Mouse (Mus musculus): ENCODE measurements around the gene Sumo3. TPM values are rescaled to one million over a fixed set of nuclear protein-coding genes. Genes with fewer than 3 reads are reported as not detected.

Sumo3 gene
- polyA plus RNA-seq, 1 experiment from 2014 or later = 391 TPM

- Histone ChIP-seq H3K27me3 (no peaks in the 10 kb centered on the region), H3K36me3 (peaks cover 25% of the 10 kb centered on the region), H3K4me3 (no peak overlapping the region), H3K27ac (no peak overlapping the region), H3K9ac (no peak overlapping the region), H3K4me1 (peaks cover 9% of the 10 kb centered on the region), H3K4me2 (replicated peaks) (no peak overlapping the region), H3K9me3 (no peaks in the 10 kb centered on the region)
- ATAC-seq (ENCODE audit: insufficient number of reproducible peaks, insufficient read depth, low FRiP score, low TSS enrichment) = no peak
- 87% methylated on average over 3 of the region's 3 CpGs for WGBS
Measured at GRCm38 (mm10) chr10:77629163-77629562, 23.3 kb downstream of the Sumo3 start.

- Histone ChIP-seq H3K27ac (no peak overlapping the region), H3K36me3 (peaks cover 30% of the 10 kb centered on the region), H3K4me3 (no peak overlapping the region), H3K4me1 (peaks cover under 1% of the 10 kb centered on the region), H3K27me3 (no peaks in the 10 kb centered on the region), H3K9ac (no peak overlapping the region), H3K4me2 (replicated peaks) (no peak overlapping the region), H3K9me3 (no peaks in the 10 kb centered on the region)
- no peak for ATAC-seq (ENCODE audit: insufficient number of reproducible peaks, insufficient read depth, low FRiP score, low TSS enrichment)
- WGBS = 85% methylated on average over 1 of the region's 1 CpGs
Measured at GRCm38 (mm10) chr10:77629970-77630369, 24.1 kb downstream of the Sumo3 start.

GRCm38 (mm10) chr10:77634016-77634415 lies 28.1 kb downstream of the Sumo3 start:
- Histone ChIP-seq H3K4me3 (no peak overlapping the region), H3K4me1 (no peaks in the 10 kb centered on the region), H3K36me3 (peaks cover 36% of the 10 kb centered on the region), H3K27ac (no peak overlapping the region), H3K4me2 (replicated peaks) (no peak overlapping the region), H3K9me3 (no peaks in the 10 kb centered on the region), H3K9ac (no peak overlapping the region), H3K27me3 (no peaks in the 10 kb centered on the region)
- ATAC-seq (ENCODE audit: insufficient number of reproducible peaks, insufficient read depth, low FRiP score, low TSS enrichment) = no peak
- 82% methylated on average over 6 of the region's 6 CpGs for WGBS

DNA sequence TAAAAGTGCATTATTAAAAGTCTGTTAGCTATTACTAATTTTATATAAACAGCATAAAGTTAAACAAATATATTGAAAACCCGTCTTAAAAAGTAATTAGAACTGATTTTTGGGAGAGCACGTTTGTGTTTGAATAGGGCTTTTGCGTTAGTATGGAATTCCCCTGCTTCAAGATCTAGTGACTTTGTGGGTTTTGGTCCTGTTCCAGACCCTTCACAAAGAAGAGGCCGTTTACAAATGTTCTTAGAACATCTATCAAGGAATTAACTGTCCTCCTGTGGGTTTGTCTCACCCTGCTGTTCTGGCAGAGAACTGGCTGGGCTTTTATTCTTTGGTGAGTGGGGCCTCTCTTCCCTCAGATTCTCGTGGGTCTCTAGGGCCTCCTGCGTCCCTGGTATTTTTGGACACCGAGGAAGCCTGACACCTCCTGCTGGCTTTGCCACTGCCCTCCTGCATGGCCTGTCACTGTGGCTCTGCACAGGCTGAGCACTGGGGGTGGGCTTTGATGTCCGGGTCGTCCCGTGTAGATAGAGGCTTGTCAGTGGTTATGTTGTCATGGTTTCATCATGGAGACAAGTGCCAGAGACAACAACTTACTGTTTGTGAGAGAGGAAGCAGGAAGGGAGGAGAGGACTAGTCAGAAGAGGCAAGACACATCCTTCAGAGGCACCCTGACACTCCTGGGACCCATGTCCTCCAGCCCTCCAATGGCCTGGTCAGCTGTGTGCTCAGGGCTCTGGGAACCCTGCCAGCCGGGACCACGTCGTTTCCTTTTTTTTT lies 28.7 kb downstream of the Sumo3 start:
- no peak overlapping the region for H3K9ac ChIP-seq
- WGBS = 75% methylated on average over 13 of the region's 13 CpGs
- H3K27ac ChIP-seq = 0 out of 2 replicates have a peak overlapping the region, but pooled peaks have one; percentile 36

GRCm38 (mm10) chr10:77636234-77636922 lies 30.5 kb downstream of the Sumo3 start:
- Histone ChIP-seq H3K4me1 (no peaks in the 10 kb centered on the region), H3K36me3 (peaks cover 48% of the 10 kb centered on the region), H3K4me3 (no peak overlapping the region), H3K27ac (no peak overlapping the region), H3K9ac (no peak overlapping the region), H3K9me3 (no peaks in the 10 kb centered on the region), H3K27me3 (no peaks in the 10 kb centered on the region), H3K4me2 (replicated peaks) (no peak overlapping the region)
- no peak for ATAC-seq (ENCODE audit: insufficient number of reproducible peaks, insufficient read depth, low FRiP score, low TSS enrichment)
- 88% methylated on average over 7 of the region's 7 CpGs for WGBS

More for the DNA sequence above, 28.7 kb downstream of the Sumo3 start:
- Histone ChIP-seq H3K36me3 (peaks cover 36% of the 10 kb centered on the region), H3K27me3 (no peaks in the 10 kb centered on the region), H3K4me1 (no peaks in the 10 kb centered on the region), H3K4me3 (no peak overlapping the region), H3K4me2 (replicated peaks) (no peak overlapping the region), H3K9me3 (no peaks in the 10 kb centered on the region)
- no peak for ATAC-seq (ENCODE audit: insufficient number of reproducible peaks, insufficient read depth, low FRiP score, low TSS enrichment)

DNA sequence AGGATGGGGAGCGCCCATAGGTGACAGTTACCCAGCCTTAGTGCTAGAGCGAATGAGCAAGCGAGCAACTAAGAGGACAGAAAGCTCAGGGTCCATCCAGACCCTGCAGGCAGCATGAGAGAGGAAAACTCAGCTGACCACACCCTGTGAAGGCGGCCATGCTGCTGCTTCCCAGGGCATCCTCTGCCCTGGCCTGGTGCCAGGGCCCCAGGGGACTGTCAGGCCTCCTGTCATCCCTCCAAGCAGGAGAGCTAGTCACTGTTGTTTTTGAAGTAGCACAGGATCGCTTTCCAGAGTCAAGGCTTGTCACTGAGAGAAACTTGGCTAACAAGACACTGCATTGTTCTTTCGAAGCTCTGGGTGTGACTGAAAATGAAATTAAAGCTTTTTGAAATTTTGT lies 33.1 kb downstream of the Sumo3 start:
- Histone ChIP-seq H3K9me3 (no peaks in the 10 kb centered on the region), H3K27me3 (no peaks in the 10 kb centered on the region), H3K4me1 (no peaks in the 10 kb centered on the region), H3K36me3 (peaks cover 47% of the 10 kb centered on the region), H3K4me3 (no peak overlapping the region), H3K4me2 (replicated peaks) (no peak overlapping the region), H3K9ac (no peak overlapping the region), H3K27ac (no peak overlapping the region)
- 68% methylated on average over 6 of the region's 6 CpGs for WGBS
- ATAC-seq (ENCODE audit: insufficient number of reproducible peaks, insufficient read depth, low FRiP score, low TSS enrichment) = no peak

GRCm38 (mm10) chr10:77643160-77643559 lies 37.3 kb downstream of the Sumo3 start:
- peaks cover 70% of the 10 kb centered on the region for H3K36me3 ChIP-seq
- H3K27me3 ChIP-seq = no peaks in the 10 kb centered on the region
- H3K4me1 ChIP-seq = no peaks in the 10 kb centered on the region
- H3K4me2 ChIP-seq (replicated peaks) = no peak overlapping the region
- H3K27ac ChIP-seq = no peak overlapping the region
- no peak overlapping the region for H3K4me3 ChIP-seq
- H3K9ac ChIP-seq = no peak overlapping the region
- whole genome bisulfite sequencing = 90% methylated on average over 7 of the region's 7 CpGs
- no peaks in the 10 kb centered on the region for H3K9me3 ChIP-seq
- ATAC-seq (ENCODE audit: insufficient number of reproducible peaks, insufficient read depth, low FRiP score, low TSS enrichment) = no peak

GRCm38 (mm10) chr10:77645571-77645970 lies 39.7 kb downstream of the Sumo3 start:
- H3K9me3 ChIP-seq = no peaks in the 10 kb centered on the region
- H3K36me3 ChIP-seq = peaks cover 63% of the 10 kb centered on the region

DNA sequence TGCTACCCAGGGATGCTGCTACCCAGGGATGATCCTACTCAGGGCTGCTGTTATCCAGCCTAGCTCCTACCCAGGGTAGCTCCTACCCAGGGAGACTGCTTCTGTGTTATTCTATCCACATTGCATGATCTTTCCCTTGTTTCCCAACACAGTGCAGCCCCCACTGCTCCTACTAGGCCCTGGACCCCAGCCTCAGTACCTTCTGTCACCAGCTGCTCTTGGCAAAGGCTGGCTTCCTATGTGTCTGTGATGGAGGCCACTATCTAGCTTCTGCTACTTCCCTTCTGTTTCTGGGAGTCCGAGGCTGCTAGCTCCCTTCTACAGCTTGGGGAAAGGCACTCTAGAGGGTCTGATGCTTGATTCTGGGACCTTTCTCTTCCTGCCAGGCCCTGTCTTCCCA lies 41.6 kb downstream of the Sumo3 start:
- H3K4me1 ChIP-seq = no peaks in the 10 kb centered on the region
- 80% methylated on average over 1 of the region's 1 CpGs for WGBS
- ATAC-seq (ENCODE audit: insufficient number of reproducible peaks, insufficient read depth, low FRiP score, low TSS enrichment) = no peak

More at GRCm38 (mm10) chr10:77645571-77645970, 39.7 kb downstream of the Sumo3 start:
- 93% methylated on average over 5 of the region's 5 CpGs for WGBS
- Histone ChIP-seq H3K4me1 (no peaks in the 10 kb centered on the region), H3K4me3 (no peak overlapping the region), H3K4me2 (replicated peaks) (no peak overlapping the region), H3K9ac (no peak overlapping the region), H3K27ac (no peak overlapping the region), H3K27me3 (no peaks in the 10 kb centered on the region)
- ATAC-seq (ENCODE audit: insufficient number of reproducible peaks, insufficient read depth, low FRiP score, low TSS enrichment) = no peak

GRCm38 (mm10) chr10:77647901-77648300 lies 42.0 kb downstream of the Sumo3 start:
- ATAC-seq (ENCODE audit: insufficient number of reproducible peaks, insufficient read depth, low FRiP score, low TSS enrichment) = no peak
- H3K27ac ChIP-seq = no peak overlapping the region
- H3K4me3 ChIP-seq = no peak overlapping the region
- H3K4me1 ChIP-seq = no peaks in the 10 kb centered on the region
- WGBS = 82% methylated on average over 8 of the region's 8 CpGs
- H3K36me3 ChIP-seq = peaks cover 46% of the 10 kb centered on the region
- H3K4me2 ChIP-seq (replicated peaks) = no peak overlapping the region
- no peaks in the 10 kb centered on the region for H3K9me3 ChIP-seq
- H3K9ac ChIP-seq = no peak overlapping the region
- no peaks in the 10 kb centered on the region for H3K27me3 ChIP-seq

More for the DNA sequence above, 41.6 kb downstream of the Sumo3 start:
- no peaks in the 10 kb centered on the region for H3K27me3 ChIP-seq
- H3K36me3 ChIP-seq = peaks cover 47% of the 10 kb centered on the region
- H3K9ac ChIP-seq = no peak overlapping the region
- H3K27ac ChIP-seq = no peak overlapping the region
- H3K4me3 ChIP-seq = no peak overlapping the region
- no peak overlapping the region for H3K4me2 ChIP-seq (replicated peaks)
- H3K9me3 ChIP-seq = no peaks in the 10 kb centered on the region

GRCm38 (mm10) chr10:77652046-77652445 lies 46.1 kb downstream of the Sumo3 start:
- H3K4me2 ChIP-seq (replicated peaks) = no peak overlapping the region
- no peak for ATAC-seq (ENCODE audit: insufficient number of reproducible peaks, insufficient read depth, low FRiP score, low TSS enrichment)
- WGBS = 88% methylated on average over 9 of the region's 9 CpGs
- H3K27ac ChIP-seq = no peak overlapping the region
- H3K36me3 ChIP-seq = 0 out of 2 replicates have a peak, but pooled peaks cover 6% of the 10 kb centered on the region
- no peaks in the 10 kb centered on the region for H3K4me1 ChIP-seq
- no peaks in the 10 kb centered on the region for H3K9me3 ChIP-seq
- no peaks in the 10 kb centered on the region for H3K27me3 ChIP-seq
- no peak overlapping the region for H3K4me3 ChIP-seq
- no peak overlapping the region for H3K9ac ChIP-seq

Measured in embryonic facial prominence, embryonic 12.5 days (tissue).